Mouse (Mus musculus): ENCODE measurements around the gene Sipa1l3. TPM values are rescaled to one million over a fixed set of nuclear protein-coding genes. Genes with fewer than 3 reads are reported as not detected.
A peak's percentile ranks its signal among the peaks of the same experiment; 100 is the strongest.

Gene Sipa1l3
- total RNA-seq, 2 experiments from 2014 or later, result 7.0 to 9.2 TPM

DNA sequence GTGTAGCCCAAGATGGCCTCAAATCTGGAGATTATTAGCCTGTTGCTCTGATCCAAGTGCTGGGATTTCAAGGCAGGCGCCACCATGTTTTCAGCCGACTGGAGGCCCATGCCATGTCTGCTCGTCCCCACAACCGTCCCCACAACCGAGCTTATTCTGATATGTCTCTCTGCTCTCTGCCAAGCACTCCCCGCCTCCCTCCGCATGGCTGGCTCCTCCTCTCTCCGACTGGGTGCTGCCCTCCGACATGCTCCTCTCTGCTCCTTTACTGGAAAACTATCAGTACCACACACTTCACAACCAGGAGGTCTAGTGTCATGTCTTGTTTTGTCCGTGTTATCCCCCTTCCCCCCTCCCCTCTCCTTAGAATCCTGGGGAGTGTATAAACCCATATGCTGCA lies 51.9 kb downstream of the Sipa1l3 start:
- intact Hi-C loops (cut with DNase I), result no loop called here
- no peak for TF ChIP-seq CTCF (IDR thresholded peaks at IDR 0.05)
- no peak overlapping the region for H3K4me3 ChIP-seq
- H3K27ac ChIP-seq, result no peak overlapping the region
- no peak for DNase-seq

DNA sequence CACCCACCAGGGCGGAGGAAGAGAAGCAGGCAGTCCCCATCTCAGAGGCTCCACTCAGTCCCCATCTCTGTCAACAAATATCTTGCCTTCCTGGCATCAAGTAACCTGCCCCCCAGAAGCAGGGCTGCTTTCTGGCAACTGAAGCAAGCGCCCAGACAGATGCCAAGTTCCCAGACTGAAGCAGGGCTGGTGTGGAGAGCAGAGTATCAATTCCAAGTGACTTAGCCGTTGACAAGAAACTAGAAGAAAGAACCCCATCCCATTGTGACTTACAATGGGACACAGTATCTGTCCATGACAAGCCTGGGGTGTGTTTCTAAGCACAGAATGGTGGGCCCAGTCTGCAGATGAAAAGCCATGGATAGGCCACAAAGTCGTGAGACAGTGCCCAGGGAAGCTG lies 52.7 kb downstream of the Sipa1l3 start:
- DNase-seq, result no peak
- intact Hi-C loops (cut with DNase I), result no loop called here
- Histone ChIP-seq H3K27ac (no peak overlapping the region), H3K4me3 (no peak overlapping the region)
- no peak for TF ChIP-seq CTCF (IDR thresholded peaks at IDR 0.05)

DNA sequence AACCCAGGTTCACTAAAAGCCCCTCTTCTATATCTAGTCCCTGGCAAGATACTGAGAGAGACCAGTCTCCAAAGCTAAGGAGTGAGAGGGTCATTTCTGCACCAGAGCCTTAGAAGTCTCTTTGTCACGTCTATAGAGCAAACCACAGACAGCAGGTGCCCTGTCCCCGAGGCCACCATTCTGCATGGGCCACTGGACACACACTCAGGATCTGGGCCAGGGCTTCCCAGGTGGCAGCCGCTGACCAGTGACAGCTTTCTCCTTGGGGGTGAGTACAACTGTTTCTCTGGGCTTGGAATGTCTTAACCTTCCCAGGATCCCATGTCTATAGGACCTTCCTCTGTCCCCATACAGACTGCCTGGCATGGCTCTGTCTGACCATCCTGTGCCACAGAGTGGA lies 55.6 kb downstream of the Sipa1l3 start:
- Histone ChIP-seq H3K4me3 (no peak overlapping the region), H3K27ac (peak overlapping the region; percentile 64; the same call in 1 of the 2 replicates)
- no peak for DNase-seq
- intact Hi-C loops (cut with DNase I), result no loop called here
- no peak for TF ChIP-seq CTCF (IDR thresholded peaks at IDR 0.05)

DNA sequence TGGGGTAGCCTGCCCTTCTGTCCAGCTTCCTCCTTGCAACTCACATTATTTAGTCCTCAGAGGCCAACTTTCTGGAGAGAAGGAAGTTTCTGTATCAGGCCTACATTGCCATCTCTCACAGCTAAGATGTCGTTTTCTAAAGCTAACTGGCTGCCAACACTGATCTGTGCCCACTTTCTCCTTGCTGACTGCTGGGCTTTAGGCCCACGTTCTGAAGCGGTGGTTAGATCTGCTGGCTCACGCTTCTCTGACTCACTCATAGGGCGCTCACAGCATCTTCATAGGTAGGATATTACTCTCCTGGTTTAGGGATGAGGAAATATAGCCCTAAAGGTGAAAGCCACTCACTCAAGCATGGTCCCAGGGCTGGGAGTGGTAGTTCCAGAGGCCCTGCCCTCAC lies 56.3 kb downstream of the Sipa1l3 start:
- no peak for TF ChIP-seq CTCF (IDR thresholded peaks at IDR 0.05)
- no peak for DNase-seq
- Histone ChIP-seq H3K4me3 (no peak overlapping the region), H3K27ac (peak overlapping the region; percentile 64)
- intact Hi-C loops (cut with DNase I), result no loop called here

DNA sequence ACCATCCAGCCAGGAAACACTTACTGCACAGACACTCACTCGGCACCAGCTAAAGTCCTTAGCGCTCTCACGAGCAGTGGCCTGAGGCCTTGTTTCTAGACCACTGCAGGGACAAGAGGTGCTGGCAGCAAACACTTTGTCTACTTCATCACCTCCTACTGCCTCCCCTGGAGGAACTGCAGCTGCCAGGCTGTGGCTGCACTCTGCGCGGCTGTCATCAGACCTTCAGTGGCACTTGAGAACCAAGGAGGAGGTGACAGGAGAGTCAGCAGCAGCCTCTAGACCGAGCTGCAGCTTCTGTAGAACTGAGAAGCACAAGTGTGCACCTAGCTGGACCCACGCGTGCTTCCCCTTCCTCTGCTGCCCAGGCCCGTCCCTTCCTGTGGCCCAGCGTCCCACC lies 56.9 kb downstream of the Sipa1l3 start:
- DNase-seq, result no peak
- intact Hi-C loops (cut with DNase I), result no loop called here
- peak overlapping the region; percentile 64 for H3K27ac ChIP-seq
- H3K4me3 ChIP-seq, result no peak overlapping the region
- TF ChIP-seq CTCF (IDR thresholded peaks at IDR 0.05), result no peak

DNA sequence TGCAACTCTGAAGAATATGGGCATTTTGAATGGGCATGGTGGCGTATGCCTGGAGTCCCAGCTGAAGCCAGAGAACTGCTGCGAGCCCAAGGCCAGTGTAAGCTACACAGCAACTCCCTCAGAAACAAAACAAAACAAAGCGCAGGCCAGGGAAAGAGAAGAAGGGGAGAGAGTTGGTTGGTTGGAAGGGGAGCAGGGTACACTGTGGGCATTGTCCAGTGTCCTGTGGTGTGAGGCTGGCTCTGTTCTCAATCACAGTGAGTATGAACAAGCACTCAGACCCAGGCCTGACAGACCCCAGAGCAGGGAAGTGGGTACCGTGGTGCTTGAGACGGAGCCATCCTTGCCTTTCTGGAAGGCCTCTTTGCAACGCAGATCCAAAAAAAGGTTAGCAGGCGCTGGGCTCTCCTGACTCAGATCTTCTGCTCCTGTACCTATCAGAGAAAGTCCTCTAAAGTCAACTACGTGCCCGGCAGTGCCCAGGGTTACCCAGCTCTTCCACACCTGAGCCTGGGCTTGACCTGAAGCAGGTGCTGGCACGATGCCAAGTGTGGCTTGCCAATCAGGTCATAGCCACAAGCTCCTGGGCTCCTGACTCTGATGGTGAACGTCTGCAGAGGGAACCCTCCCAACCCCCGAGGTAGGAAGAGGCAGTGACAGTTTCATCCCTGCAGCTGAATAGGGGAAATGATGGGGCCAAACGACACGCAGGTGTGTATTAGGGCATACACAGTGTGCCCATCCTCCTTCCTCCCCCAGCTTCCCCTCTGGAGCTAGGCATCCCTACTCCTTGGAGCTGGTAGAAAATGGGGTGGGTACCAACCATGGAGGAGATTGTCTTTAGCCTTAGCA lies 59.3 kb downstream of the Sipa1l3 start:
- DNase-seq, result peak; percentile 58
- TF ChIP-seq CTCF (IDR thresholded peaks at IDR 0.05), result no peak
- H3K27ac ChIP-seq, result peak overlapping the region; percentile 76
- no peak overlapping the region for H3K4me3 ChIP-seq
- intact Hi-C loops (cut with DNase I), result loop anchor here (5.0 kb wide), 1 partner anchor 58 kb away; the partner anchor contains the start of gene Sipa1l3

DNA sequence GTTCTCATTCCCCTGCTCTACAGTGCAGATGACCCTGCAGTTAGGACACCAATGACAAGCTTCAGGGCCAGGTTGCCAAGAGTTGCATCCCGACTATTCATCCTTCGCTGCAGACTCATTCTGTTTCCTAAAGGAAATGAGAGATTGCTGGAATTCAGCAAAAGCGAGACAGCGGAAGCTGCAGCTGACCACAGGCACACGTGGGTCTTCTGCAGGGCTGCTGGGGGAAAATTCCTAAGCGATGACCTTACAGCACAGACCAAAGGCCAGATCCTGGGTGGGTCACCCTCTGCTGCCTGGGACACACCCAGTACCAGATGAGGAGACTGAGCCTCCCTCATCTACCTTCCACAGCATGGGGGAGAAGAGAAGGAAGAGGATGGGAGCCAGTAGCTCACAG lies 60.7 kb downstream of the Sipa1l3 start:
- H3K27ac ChIP-seq, result peak overlapping the region; percentile 76
- no peak for TF ChIP-seq CTCF (IDR thresholded peaks at IDR 0.05)
- peak; percentile 71 for DNase-seq

DNA sequence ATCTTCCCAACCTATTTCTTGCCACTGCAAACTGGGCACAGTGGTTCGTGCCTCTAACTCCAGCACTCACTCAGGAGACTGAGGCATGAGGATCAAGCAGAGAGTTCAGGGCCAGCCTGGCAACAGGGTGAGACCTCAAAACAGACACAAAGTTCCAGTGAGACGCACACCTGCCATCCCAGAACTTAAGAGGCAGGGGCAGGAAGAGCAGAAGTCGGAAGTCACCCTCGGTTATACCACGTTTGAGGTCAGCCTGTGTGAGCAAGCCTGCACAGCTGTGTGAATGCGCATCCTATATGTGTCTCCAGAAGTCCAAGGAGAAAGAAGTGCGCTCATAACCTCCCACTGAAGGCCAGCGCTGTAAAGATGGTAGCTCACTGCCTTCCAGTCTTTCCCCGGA lies 61.7 kb downstream of the Sipa1l3 start:
- TF ChIP-seq CTCF (IDR thresholded peaks at IDR 0.05), result no peak
- 0 out of 2 replicates have a peak overlapping the region, but pooled peaks have one; percentile 8 for H3K27ac ChIP-seq
- no peak for DNase-seq
- intact Hi-C loops (cut with DNase I), result loop anchor here (5.0 kb wide), 1 partner anchor 61 kb away; the partner anchor contains the start of gene Sipa1l3
- no peak overlapping the region for H3K4me3 ChIP-seq

More for the DNA sequence above, 60.7 kb downstream of the Sipa1l3 start:
- H3K4me3 ChIP-seq, result no peak overlapping the region
- intact Hi-C loops (cut with DNase I), result loop anchor here (5.0 kb wide), 1 partner anchor 60 kb away; the partner anchor contains the start of gene Sipa1l3

DNA sequence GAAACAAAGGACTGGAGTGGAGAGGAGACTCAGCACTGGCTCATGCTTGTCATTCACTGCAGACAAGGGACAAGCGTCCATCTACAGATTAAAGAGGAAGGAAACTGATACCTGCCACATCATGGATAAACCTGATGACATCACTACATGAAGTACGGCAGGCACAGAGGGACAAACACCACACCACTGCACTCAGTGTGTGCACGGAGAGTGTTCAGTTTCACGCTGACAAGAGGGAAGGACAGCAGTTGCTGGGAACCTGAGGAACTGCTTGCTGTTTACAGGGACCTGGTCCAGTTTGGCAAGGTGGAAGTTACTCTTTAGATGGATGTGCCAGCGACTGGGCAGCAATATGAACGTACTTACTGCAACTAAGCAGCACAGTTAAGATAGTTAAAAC lies 62.9 kb downstream of the Sipa1l3 start:
- DNase-seq, result peak; percentile 78
- no peak for TF ChIP-seq CTCF (IDR thresholded peaks at IDR 0.05)
- H3K27ac ChIP-seq, result peak overlapping the region; percentile 82

DNA sequence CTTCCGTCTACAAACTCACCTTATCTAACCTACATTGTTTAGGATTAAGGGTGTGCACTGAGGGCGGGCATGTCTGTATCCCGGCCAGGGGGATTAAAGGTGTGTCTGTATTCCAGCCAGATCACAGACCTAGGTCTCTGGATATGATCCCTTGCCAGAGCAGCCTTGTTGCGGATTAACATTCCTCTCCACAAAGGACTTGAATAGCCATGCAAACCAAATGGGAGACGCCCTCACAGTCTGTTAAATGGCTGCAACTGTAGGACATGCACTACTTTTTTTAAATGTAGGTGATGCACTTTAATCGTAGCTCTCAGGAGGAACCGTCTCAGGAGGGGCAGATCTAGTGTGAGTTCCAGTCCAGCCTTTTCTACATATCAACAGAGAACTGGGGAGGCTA lies 63.5 kb downstream of the Sipa1l3 start:
- intact Hi-C loops (cut with DNase I), result loop anchor here (5.0 kb wide), 1 partner anchor 62 kb away; the partner anchor contains the start of gene Sipa1l3

More for the DNA sequence above, 62.9 kb downstream of the Sipa1l3 start:
- intact Hi-C loops (cut with DNase I), result loop anchor here (5.0 kb wide), 1 partner anchor 62 kb away; the partner anchor contains the start of gene Sipa1l3
- H3K4me3 ChIP-seq, result peak overlapping the region; percentile 55

DNA sequence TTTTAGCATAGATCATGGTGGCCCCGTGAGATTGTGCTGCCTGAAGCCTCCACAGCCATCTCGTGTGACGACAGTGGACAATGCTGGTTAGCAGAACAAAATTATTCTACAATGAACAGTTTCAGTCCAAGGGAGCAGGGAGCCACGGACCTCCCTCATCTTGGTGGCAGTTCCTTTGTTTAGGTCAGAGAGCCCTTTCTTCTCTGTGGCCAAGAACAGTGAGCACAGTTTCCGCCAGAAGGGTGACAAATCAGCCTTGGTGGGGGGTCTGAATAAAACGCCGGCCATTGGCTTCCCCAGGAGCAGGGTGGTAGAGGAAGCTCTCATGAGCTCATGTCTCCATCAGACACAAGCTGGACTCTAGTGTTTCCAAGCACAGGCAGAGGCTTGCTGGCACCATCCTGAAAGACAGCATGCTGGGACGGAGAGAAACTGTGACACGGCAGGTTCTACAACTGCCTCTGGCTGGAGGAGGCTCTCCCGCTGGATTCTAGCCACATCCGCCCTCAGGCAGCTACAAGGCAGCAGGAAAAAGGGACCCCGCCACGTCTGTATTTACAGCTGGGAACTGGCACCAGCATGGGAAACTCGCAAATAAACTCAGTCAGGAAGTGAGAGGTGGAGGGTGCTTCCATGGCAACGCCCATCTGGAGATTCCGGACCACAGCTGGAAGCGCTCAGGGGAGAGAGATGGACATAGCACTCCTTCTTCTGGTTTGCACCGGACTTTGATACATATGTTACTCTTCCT lies 65.3 kb downstream of the Sipa1l3 start:
- DNase-seq, result peak; percentile 76
- Histone ChIP-seq H3K4me3 (peak overlapping the region; percentile 55), H3K27ac (peak overlapping the region; percentile 82)
- no peak for TF ChIP-seq CTCF (IDR thresholded peaks at IDR 0.05)
- intact Hi-C loops (cut with DNase I), result no loop called here

More for the DNA sequence above, 63.5 kb downstream of the Sipa1l3 start:
- TF ChIP-seq CTCF (IDR thresholded peaks at IDR 0.05), result no peak
- no peak for DNase-seq
- Histone ChIP-seq H3K27ac (peak overlapping the region; percentile 82), H3K4me3 (peak overlapping the region; percentile 55)

DNA sequence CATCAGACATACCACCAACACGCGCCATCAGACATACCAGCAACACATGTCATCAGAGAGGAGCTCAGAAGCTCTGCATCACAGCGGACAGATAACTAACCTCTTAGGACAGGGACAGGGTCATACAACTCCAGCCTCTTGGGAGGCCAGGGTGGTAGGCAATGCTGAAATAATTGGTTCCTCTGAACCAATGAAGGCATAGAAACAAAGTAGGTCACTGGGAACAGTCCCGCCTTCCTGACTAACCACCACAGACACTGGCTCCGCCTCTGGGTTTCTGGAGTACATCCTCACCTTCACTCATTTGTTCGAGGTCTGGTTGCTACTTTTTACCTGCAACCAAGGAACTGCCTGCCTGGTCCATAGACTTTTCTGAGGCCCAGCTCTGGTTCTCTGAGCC lies 66.1 kb downstream of the Sipa1l3 start:
- Histone ChIP-seq H3K27ac (peak overlapping the region; percentile 82), H3K4me3 (peak overlapping the region; percentile 55)
- intact Hi-C loops (cut with DNase I), result no loop called here
- TF ChIP-seq CTCF (IDR thresholded peaks at IDR 0.05), result no peak
- DNase-seq, result no peak

DNA sequence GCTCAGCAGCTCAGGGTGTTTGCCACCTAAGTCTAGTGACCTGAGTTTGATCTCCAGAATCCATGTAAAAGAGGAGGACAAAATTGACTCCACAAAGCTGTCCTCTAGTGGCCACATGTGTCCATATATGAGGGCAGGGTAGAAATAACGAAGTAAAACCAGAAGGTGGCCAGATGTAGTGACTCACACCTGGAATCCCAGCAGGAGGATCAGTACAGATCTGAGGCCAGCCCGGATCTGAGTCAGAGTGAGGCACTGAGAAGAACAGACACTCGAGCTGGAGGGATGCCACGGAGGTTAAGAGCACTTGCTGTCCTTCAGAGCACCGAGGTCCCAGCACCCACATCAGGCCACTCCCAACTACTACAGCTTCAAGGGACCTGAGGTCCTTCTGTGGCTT lies 68.3 kb downstream of the Sipa1l3 start:
- intact Hi-C loops (cut with DNase I), result no loop called here
- Histone ChIP-seq H3K27ac (no peak overlapping the region), H3K4me3 (no peak overlapping the region)
- no peak for TF ChIP-seq CTCF (IDR thresholded peaks at IDR 0.05)
- DNase-seq, result peak; percentile 53

All from gastrocnemius, adult 2 months (tissue).